Mouse (Mus musculus): Measurements from ENCODE around the gene Supt20. TPM values are rescaled to one million over a fixed set of nuclear protein-coding genes. Genes with fewer than 3 reads are reported as not detected.
A peak's percentile ranks its signal among the peaks of the same experiment; 100 is the strongest.

Supt20 gene
- 10 to 100 TPM; 25.7 to 26.3 TPM for total RNA-seq (2021)
- long read RNA-seq, experiment 1, partial matches to known transcripts, result 5 of 39 reads
- long read RNA-seq, experiment 1, other reads (novel, unspliced or antisense), result 32 of 39 reads
- long read RNA-seq, experiment 2, partial matches to known transcripts, result 4 of 19 reads
- long read RNA-seq, experiment 2, other reads (novel, unspliced or antisense), result 13 of 19 reads

GRCm38 (mm10) chr3:54692202-54693055, at the start of gene Supt20:
TSS of gene Supt20 (plus strand) at chr3:54692807.
- peak; percentile 90 for DNase-seq

GRCm38 (mm10) chr3:54642851-54643250, 49.8 kb upstream of the Supt20 start:
- DNase-seq, result no peak

GRCm38 (mm10) chr3:54647583-54647982, 45.0 kb upstream of the Supt20 start:
- no peak for DNase-seq

- DNase-seq, result no peak
These were observed 41.0 kb upstream of the Supt20 start for GRCm38 (mm10) chr3:54651576-54651975.

GRCm38 (mm10) chr3:54654169-54654568, 38.4 kb upstream of the Supt20 start:
- DNase-seq, result no peak

- no peak for DNase-seq
These were observed 35.5 kb upstream of the Supt20 start for GRCm38 (mm10) chr3:54657090-54657489.

GRCm38 (mm10) chr3:54657888-54658626, 34.5 kb upstream of the Supt20 start:
- no peak for DNase-seq

- no peak for DNase-seq
These were observed 32.9 kb upstream of the Supt20 start for GRCm38 (mm10) chr3:54659736-54660135.

- DNase-seq, result peak; percentile 16
These were observed 30.2 kb upstream of the Supt20 start for GRCm38 (mm10) chr3:54662411-54662810.

GRCm38 (mm10) chr3:54668141-54668540, 24.5 kb upstream of the Supt20 start:
- no peak for DNase-seq

GRCm38 (mm10) chr3:54668722-54669121, 23.9 kb upstream of the Supt20 start:
- DNase-seq, result no peak

- DNase-seq, result no peak
These were observed 23.0 kb upstream of the Supt20 start for GRCm38 (mm10) chr3:54669559-54669958.

- no peak for DNase-seq
These were observed 20.5 kb upstream of the Supt20 start for GRCm38 (mm10) chr3:54672111-54672510.

- DNase-seq, result peak; percentile 26
These were observed 19.8 kb upstream of the Supt20 start for GRCm38 (mm10) chr3:54672557-54673529.

GRCm38 (mm10) chr3:54676818-54677217, 15.8 kb upstream of the Supt20 start:
- no peak for DNase-seq

- no peak for DNase-seq
These were observed 11.1 kb upstream of the Supt20 start for GRCm38 (mm10) chr3:54681310-54682204.

- no peak for DNase-seq
These were observed 7.4 kb upstream of the Supt20 start for GRCm38 (mm10) chr3:54685202-54685601.

- no peak for DNase-seq
These were observed 5.4 kb upstream of the Supt20 start for GRCm38 (mm10) chr3:54687245-54687644.

GRCm38 (mm10) chr3:54689091-54689490, 3.5 kb upstream of the Supt20 start:
- no peak for DNase-seq

- DNase-seq, result no peak
These were observed 429 bp downstream of the Supt20 start for GRCm38 (mm10) chr3:54693056-54693415.
